Mouse (Mus musculus): ENCODE results near the gene Stam.
A peak's percentile ranks its signal among the peaks of the same experiment; 100 is the strongest.

Gene Stam

DNA sequence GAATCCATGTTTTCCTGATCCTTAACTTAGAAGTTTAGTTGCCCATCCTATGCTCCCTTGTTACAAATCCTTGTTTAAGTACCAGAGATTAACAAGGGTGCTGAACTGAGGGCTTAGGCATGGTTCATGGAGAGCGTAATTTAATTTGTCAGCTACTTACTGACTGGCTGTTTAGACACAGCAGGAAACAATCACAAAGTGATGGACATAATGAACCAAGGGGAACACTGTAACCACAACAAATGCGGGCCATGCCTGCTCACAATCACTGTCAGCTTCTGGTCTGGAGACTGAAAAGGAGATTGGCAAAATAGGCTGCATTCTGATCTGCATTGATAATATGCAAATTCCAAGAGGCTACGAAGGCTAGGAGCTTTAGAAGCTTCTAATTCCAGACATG is 53.7 kb downstream of the Stam start:
- DNase-seq: no peak

DNA sequence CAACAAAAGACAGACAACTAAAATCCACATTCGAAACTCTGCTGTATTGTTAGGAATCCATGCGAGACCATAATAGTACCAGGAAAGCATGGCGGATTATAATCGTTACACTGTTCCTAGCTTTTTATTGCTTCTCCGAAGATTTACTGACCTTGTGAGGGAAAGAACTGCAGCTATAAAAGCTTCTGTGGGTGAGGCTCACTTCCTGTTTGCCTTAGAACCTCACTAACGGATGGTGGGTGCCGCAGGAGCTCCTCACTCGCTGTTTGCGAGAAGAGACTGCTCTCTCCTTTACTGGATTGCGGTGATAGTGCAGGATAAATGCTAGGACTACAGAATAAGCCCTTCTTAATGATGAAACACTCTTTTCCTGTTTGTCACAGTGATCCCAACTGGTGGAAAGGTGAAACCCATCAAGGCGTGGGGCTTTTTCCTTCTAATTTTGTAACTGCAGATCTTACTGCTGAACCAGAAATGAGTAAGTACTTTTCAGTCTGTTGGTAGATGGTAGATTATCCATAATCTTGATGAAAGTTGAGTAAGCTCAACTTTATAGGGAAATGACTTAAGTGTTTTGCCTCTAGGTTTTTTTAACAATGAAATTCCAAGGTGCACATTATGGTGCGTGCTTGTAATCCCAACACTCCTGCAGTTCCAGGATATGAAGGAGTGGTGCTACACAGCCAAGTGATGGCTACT is 56.9 kb downstream of the Stam start:
- DNase-seq: no peak

DNA sequence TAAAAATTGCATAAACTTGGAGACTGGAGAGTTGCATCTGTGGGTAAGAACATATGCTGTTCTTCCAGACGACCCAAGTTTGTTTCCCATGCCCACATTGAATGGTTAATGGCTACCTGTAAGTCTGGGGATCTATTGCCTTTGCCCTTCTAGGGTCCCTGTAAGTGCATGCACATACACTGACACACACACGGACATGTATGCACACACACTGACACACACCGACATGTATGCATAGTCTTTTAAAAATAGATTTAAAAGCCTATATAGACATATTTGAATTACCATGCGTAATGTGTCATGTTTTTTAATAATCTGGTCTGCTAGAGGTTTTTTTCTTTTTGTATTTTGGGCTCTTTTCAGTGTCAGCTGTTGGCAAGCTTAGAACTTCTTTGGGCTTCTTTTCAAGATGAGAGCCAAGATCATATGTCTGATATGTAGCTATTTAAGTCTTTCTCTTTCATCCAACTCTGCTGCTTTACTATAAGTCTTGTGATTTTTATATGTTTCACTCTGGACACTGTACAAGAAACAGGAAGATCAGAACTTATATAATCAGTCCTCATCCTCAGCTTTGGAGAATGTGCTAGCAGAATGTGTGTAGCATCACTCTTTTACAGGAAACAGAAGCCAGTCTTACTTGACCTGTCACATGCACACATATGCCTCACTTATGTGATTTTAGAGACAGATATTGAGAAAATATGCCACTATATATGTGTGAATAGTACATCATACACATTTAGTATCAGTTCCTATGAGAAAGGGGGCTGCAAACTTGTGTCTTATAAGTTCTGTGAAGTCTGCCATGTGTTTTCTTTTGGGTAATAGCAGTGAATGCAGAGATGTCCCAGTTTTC is 58.8 kb downstream of the Stam start:
- no peak for DNase-seq

DNA sequence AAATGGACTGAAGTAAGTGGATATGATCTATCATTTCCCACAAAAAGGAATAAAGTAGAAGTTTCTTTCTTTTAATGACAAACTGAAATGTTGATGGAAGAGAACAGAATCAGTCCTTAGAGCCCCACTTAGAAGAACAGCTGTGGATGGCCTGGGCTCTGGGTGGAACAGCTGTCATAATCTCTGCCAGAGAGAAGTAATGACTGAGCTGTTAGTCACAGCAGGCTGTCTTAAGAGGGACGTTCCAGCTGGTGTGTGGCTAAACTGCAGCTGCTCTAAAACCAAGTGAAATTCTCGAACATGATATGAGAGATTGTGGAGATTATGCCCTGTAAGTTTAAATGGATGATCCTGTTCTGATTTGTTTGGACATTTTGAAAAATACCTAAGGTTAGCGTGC is 63.0 kb downstream of the Stam start:
- DNase-seq: no peak

DNA sequence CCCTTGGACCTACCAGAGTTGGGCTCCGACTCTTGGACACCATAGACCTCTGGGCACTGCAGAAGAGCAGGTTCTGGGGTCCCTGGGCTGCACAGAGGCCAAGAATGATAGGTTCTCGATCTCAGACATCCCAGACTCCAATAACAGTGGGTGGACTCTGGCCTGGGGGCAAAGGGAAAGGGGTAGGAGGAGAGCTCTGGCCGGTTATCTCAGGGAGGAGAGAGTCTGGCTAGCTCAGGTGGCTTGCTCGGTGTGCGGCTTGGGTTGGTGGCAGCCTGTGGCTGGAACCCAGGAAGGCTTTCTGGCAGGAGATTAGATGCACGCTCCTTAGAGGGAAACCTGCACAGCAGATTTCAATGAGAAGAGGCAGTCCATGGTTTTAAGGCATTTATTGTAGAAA is 65.7 kb downstream of the Stam start:
- no peak for DNase-seq

DNA sequence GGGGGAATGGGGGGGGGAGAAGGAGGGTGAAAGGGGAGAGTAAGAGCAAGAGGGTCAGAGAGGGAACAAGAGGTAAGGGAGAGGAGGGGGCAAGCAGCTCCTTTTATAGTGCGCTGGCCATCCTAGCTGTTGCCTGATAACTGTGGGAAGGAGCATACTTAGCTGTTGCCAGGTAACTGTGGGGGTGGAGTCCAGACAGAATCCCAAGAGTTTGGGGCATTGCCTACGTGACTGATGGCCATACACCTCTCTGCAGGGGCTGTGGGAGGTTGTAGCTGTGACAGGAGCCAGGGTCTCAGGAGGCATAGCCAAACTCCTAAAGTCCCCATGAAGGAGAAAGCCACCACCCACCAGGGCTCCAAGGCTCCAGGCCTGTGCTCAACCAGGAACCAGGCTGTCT is 66.1 kb downstream of the Stam start:
- DNase-seq: no peak

DNA sequence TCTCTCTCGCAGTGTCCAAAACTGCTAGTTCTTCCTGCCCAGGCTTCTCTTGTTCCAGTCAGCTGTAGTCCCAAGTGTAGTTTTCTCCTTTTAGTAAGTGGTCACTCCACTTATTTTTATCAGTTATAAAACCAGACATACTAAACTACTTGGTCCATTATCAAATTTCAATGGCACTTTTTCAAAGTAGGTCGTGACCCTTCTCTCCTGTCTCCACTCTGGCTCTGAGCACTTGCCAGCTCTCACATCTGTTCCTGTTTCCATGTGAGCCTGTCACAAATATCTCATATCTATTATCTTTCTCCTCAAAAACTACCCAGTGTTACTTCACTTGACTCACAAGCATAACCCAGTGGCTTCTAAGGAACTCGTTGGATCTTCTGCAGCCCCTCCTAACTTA is 71.4 kb downstream of the Stam start:
- DNase-seq: no peak

DNA sequence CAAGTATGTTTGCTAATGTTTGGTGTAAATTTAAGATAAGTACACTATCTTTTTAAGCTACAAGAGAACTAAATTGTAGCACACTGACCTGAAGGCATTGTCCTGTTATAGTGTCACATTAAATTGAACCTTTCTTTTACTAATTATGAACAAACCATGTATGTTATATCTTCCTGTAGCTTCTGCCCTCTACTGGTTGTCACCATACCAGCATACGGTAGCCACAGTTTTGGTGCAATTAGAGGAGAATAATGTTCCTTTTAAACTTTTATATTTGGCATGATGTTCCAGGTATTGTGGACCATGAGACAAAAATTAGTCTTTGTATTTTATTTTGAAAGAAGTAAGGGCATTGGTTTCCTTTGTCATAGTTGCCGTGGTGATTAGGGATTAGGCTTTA is 73.0 kb downstream of the Stam start:
- DNase-seq: peak; percentile 25 to 45

DNA sequence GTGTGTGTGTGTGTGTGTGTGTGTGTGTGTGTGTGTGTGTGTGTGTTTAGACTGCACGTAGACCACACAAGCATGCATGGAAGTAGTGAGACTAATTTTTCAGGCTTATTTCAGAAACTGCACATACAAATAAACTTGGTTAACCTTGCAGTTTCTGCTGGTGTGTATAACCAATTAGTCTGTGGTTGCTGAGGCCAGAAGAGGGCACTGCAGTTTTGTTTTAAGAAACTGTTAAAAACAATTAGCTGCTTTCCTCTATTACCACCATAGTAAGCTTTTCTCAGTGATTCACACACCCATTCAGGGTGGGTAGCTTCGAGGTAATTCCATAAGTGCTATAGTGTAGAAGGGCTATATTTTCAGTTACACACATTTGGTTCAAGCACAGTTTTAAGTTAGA is 76.9 kb downstream of the Stam start:
- DNase-seq: peak; percentile 37 to 53

DNA sequence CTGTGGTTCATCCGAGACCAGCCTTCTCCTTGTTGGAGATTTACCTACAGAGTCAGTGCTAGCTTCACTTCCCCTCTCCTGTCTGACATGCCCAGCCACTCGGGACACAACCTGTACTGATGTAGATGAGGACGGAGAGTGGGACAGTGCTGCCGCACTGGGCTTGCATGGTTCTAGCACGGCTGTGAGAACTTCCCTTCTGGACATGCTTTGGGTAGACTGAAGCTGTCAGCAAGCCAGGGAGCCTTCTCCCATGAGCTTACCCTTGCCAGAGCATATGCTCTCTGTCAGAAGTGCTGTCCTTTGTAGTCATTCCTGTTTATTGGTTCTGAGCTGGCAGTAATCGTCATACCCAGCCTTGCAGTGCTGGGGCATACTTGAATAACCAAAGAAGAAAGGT is 78.0 kb downstream of the Stam start:
- peak; percentile 37 to 41 for DNase-seq

DNA sequence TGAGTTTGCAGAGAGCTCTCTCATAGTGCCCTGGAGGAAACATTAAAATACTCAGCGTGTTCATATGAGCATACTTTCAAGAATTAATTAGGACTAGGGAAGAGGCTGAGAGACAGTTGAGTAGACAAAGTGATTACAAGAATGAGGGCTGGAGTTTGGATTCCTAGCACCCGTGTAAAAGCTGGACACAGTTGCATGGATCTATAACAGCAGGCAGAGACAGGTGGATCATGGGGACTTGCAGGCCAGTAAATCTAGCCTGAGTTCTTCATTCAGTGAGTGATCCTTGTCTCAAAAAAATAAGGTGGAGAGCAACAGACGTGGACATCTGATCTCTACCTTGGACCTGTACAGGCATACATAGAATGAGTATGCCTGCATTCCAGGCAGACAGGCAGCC is 85.1 kb downstream of the Stam start:
- DNase-seq: no peak

DNA sequence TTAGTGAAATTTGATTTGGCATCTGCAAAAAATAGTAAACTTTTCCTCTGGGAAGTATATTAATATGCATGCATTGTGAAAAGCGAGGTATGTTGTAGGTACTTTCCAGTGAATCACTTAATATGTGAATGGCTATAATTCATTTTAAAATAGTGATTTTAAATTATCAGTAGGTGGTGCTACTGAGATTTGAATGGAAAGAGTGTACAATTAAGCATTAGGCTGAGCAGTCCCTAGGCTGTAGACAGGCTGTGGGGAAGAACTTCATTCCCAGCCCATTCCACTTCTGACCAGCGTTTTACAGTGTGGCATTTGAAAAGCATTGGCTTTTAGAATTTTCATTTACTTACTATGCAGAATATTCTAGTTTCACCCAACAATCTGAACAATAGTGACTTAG is 85.9 kb downstream of the Stam start:
- DNase-seq: peak in 1 of 2 experiments; percentile 27

DNA sequence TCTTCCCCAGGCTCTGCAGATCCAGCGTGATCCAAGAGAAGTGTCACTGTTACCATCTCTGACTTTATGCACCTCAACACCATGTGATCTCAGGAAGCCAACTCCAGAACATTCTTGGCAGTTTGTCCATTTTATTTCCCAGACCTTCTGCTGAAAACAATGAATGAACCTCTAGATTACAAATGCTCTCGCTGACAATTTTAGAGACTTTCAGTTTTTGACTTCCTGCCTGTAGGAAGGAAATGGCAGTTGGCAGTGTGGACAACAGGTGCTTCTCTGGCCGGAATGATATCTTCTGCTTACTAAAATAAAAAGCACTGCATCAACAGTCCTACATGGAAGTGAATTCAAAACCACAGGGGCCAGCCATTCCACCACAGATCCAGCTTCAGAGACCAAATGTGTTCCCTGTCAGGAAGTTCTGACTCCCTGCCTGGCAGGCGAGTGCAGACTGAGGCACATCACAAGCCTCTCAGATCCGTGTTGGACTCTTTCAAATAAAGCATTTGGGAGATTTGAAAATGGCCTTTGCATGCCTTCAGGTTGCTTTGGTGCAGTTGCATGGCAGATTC is 90.6 kb downstream of the Stam start:
- no peak for DNase-seq

DNA sequence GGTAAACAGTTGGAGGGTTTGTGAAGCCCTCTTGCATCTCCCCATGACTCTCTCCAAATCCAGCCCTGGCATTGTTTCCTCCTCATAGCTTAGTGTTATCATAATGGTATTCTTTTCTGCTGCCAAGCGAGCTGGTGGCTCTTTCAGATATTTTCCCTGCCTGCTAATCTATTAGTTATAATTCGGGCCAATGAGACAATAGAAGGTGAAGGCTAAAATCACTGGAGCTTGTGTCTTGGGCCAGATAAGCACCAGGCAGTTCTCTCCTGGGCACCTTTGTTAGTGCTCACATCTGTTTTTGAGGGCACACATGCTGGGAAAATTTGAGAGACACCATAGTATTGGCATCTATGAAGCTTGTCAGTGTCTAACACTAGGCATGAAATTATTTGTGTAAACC is 91.2 kb downstream of the Stam start:
- no peak for DNase-seq

DNA sequence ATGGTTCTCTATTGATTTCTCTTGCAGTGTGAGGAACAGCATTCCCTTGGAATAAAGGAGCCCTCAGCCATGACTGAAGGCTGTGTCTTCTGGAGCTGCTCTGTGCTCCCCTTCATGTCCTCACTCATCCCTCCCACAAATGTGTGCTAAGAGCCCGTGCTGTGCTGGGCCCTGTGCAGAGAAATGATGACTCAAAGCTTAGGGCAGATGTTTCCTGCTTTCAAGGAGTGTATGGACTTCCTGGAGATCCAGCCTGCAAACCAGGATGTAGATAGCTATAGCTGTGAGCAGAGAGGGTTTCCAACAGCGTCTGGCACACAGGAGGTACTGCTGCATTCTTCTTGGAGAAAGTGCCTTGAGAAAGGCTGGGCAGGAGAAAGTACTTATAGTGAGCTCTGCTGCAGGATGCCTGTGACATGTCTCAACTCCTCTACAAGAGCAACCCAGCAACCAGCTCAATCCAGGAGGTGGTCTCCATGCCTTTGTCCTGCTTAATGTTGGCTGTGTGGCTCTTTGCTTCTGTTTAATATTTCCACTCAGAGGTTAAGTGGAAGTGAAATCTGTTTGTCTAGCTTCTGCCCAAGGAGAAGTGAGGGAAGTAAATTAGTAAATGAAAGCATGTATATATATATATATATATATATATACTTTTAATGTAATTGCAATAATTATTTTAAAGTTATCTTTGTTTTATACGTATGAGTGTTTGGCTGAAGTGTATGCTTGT is 91.9 kb downstream of the Stam start:
- DNase-seq: no peak

DNA sequence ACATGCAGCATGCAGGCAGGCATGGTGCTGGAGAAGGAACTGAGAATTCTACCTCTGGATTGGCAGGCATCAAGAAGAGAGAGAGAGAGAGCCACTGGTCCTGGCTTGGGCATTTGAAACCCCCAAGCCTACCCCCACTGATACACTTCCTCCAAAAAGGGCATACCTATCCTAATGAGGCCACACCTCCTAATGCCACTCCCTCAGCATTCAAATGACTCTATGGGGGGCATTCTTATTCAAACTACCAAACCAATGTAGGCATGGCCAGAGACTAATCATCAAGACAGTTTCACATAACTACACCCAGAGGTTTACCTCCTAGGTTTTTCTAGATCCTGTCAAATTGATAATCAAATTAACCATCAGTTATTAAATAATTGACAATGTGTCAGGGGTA is 93.8 kb downstream of the Stam start:
- no peak for DNase-seq

DNA sequence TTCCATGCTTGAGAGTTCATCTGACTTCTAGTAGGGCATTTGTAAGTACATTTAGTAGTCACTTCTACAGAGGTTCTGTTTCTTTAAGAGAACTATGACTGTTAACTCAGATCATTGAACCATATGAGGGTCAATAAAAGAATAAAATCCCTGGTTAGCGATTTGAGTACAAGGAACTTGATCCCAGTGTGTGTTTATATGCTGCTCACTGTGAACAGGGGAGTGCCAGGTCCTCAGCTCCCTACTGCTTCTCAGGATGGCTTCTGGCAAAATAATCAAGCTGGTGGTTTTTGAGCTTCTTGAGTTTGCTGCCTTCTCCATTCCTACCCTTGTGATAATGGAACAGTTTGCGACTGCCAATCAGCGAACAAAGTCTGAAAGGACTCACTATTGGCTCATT is 100.4 kb downstream of the Stam start, which contains the start of gene Tmem236:
Tmem236 (plus strand) TSS at position 190 of the 400 bp plus-strand sequence.
- DNase-seq: no peak

DNA sequence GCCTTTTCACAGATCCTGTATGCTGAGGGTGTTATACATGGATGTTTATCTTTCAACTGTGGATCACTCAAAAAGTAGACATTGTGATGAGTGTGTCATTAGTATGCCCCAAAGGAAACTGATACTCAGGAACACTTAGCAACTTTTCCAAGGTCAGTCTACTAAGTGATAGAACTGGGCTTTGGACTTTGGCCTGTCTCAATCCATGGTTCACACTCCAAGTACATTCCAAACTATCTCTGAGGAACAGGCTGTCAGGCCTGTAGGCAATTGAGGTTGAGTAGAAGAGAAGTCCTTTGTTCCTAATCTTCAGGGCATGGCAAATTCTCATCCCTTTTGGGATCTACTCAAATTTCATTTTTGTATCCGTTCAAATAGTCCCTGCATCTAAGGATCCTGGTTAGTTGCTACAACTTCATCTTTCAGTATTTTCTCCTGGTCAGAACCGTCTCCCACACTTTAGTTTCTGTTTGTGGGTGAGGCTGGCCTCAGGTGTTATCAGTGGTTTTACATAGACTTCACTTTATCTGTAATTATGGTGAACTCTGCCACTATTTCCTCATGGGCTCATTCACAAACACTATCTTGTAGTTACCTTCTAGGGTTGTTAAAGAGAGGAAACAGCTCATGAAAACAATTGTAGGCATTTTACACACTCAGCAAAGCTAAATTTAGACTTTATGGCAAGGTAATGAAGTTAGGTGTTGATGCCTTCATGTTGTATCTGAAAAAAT is 102.7 kb downstream of the Stam start:
- no peak for DNase-seq

DNA sequence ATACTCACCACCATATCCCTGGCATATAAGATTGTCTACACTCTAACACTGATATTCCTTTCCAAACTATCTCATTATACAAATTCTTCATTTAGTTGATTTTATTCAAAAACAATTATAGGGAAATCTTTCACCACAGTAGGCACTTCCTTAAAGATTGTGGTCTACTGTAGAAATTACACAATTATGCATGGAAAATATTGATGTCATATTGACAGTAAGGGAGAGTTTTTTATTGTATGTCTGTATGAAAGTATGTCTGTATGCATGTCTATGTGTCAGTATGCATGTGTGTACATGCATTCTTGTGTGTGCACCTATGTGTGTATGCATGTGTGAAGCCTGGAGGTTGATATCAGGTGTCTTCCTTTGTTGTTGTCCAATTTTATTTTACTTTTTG is 110.5 kb downstream of the Stam start:
- DNase-seq: no peak

DNA sequence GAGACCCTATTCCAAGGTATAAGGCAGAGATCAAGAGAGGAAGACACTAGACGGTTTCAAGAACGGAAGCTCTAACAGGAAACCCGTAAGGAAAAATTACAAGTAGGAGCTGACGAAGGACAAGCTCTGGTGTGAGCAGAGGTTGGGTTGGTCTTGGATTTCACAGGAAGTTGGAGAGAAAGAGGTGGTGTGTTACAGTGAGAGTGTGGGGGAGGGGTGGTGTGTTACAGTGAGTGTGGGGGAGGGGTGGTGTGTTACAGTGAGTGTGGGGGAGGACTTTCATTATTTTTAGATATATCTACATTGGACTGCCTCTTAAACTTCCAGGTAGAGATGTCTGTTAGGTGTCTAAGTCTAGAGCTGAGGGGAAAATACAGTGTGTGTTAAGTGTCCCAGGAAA is 116.8 kb downstream of the Stam start:
- no peak for DNase-seq

DNA sequence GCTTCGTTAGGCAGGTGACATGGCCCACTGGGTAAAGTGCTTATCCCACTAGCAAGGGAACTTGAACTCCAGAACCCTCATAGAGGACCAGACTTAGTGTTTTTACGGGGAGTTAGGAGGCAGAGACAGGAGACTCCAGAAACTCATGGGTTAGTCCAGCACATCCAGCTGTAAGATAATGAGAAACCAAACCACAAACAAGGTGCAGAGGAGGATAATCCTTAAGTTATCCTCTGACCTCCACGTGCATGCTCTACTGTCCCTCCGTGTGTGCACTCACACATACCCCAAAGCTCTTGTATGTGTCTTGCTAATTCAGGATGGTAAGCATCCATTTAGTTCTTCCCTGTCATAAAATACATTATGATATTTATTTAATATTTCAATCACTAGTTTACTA is 117.7 kb downstream of the Stam start:
- DNase-seq: no peak

DNA sequence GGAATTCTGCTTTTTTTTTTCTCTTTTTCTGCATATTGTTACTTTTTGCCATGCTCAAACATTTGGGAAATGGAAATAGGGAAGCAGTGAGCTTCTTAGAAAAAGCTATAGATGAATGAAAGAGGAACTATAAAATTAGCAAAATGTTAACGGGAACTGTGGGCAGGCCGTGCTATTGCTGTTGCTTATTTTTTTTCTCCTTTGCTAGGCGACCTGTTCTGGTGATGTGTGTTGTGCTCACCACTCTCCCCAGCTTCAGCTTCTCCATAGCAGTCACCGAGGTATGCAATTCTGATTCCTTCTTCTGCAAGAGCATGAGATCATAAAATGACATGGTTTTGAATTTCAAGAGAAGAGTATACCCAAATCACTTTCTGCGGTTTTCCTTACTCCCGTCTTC is 118.1 kb downstream of the Stam start:
- no peak for DNase-seq

Data from cerebellum, postnatal 10 days (tissue).